Mouse (Mus musculus) layer of hippocampus, adult 9-10 months (tissue): Measurements from ENCODE around the gene Gja1.
"Not testable (repeated sequence)": the region's sequence is repeated elsewhere in the genome, so short reads cannot be mapped to it uniquely, and the experiment has no call there.

Experiments used
- DNase-seq: peaks from one replicate; pipeline ENCODE4 v3.0.0; 2022; ENCODE audit warnings: low spot score

Gja1 gene

DNA sequence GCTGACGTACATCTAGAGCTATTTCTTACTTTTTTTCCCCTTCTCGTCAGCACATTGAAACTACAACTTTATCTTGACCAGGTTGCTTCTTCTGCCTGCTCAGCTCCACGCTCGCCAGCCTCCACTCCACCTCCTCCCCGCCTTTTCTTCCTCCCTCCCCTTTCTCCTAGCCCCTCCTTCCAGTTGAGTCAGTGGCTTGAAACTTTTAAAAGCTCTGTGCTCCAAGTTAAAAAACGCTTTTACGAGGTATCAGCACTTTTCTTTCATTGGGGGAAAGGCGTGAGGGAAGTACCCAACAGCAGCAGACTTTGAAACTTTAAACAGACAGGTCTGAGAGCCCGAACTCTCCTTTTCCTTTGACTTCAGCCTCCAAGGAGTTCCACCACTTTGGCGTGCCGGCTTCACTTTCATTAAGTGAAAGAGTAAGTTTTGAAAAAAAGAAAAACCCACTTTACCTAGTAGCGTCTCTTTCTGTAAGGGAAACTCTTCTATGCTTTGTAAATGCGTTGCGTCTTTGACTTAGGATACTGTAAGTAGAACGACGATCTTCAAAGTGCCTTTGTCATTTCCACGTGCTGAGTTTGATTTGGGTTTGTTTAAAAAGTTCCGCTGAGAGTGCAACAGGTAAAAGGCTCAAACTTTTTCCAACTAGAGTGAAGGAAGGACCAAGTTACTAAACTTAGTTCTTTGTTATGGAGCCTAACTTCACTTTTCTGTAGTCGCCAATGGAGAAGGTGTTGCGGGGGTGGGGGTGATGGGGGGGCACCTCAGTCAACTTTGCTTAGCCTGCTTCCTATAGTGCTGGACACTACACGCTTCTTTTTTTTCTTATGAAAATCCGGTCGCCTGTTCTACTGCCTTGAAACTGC, at the start of gene Gja1:
TSS of gene Gja1 (plus strand) at position 234 of the 869 bp plus-strand sequence.
- no peak for DNase-seq

GRCm38 (mm10) chr10:56338851-56339489, 38.2 kb upstream of the Gja1 start:
- DNase-seq: peak; percentile 65

- no peak for DNase-seq
These were observed 16.7 kb upstream of the Gja1 start for GRCm38 (mm10) chr10:56360472-56360871.

DNA sequence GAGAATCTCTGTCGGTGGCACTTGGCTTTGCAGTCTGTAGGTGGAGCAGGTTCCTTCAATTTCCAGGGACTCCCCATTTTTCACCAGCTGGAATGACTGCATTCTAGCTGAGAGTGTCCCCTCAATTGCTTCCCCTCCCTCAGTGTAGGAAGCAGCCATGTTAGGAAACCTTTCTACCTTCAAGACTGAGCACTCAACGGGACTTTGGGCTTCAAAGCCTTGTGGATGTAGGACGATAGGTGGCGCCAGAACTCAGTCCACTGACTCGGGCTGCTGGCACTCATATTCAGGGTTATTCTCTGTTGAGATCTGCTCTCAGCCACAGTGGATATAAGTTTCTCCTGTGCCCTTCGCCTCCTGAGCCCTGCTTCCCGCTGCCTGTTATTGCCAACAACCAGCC, 8.1 kb upstream of the Gja1 start:
- DNase-seq: peak; percentile 31

GRCm38 (mm10) chr10:56373021-56373720, 4.0 kb upstream of the Gja1 start:
- peak; percentile 27 for DNase-seq

- no peak for DNase-seq
These were observed 3.0 kb upstream of the Gja1 start for GRCm38 (mm10) chr10:56374169-56374568.

- no peak for DNase-seq
These were observed 1.1 kb upstream of the Gja1 start for GRCm38 (mm10) chr10:56375906-56376468.

- no peak for DNase-seq
These were observed 977 bp downstream of the Gja1 start for GRCm38 (mm10) chr10:56377966-56378647.

DNA sequence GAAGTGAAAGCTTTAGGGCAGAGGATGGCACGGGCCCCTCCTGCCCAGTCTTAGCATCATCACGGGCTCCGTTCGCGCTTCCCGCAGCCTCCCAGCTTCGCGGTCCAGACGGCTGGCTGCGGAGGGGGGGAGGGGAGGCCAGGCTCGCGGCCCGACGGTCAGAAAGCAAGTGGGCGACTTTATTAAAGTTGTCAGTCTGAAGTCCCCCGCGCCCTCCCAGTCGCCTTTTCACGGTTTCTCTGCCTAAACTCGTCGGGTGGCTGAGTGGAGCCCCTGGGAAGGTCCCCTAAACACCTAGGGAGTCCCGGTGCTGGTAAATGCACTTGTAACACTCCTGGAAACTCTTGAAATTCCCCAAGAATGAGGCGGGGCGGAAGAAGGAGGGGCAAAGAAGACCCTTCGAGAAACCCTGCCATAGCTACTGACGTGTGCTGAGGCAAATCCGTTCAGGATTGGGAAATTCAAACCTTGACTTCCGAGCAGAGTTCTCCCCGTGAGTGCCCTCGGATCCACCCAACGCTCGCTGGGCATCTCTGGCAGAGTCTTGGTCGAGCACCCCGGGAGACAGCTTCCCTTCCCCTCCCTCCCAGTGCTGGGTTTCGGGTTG, 1.6 kb downstream of the Gja1 start:
- no peak for DNase-seq

DNA sequence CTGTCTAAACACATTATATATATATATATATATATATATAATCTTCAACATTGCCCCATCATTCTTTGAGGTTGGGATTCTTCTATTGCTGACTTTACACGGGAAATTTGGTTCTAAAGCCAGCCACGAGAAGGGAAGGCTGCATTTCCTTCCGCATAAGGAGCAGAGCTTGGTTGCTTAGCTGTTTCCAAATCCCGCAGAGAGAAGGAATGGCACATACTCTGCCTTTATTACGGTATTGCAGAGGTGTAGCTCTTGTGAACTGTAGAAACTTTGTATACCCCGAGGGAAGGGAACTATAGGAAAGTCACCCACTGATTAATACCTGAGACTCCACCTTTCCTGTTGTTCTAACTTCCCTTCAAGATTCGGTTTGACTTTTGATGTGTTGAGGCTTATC, 2.6 kb downstream of the Gja1 start:
- DNase-seq: no peak

DNA sequence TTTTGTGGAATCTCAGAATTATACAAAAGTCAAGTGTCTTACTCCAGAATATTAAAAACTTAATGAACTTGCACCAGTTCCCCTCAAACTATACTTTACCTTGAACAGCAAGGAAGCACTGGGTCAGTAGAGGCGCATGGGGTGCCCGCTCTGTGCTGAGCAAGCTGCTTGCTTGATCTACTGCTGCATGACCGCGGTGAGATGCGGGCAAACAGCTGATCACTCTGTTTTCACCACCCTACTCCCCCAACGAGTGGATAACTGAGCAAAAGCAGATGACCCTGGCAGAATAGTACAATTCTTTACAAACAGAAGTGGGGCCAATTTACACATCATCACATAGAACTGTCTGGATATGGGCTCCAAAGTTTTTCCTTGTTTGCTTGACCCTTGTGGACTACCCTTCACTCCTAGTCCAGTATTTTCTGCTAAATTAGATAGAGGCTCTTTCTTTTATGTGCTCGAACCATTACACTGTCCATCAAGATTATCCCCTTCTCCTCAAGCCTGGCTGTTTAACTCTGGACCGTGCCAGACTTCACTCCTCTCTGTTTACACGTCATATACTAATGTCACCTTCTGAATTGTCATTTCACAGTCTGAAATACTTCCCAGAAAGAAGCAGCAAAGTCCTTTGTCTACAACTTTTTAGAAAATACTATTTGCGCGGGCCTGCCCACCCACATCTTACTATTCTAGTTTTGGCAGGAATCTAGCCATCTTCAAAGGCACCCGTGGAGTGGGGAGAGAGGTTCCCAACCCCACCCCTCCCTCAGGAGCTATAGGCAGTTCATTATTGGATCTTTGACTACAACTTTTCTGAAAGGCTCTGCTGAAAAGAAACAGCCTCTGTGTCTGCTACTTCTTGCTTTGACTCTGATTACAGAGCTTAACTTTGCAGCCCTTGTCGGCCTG, 8.3 kb downstream of the Gja1 start:
- DNase-seq: no peak

- DNase-seq: no peak
These were observed 16.1 kb downstream of the Gja1 start for GRCm38 (mm10) chr10:56393095-56393784.

DNA sequence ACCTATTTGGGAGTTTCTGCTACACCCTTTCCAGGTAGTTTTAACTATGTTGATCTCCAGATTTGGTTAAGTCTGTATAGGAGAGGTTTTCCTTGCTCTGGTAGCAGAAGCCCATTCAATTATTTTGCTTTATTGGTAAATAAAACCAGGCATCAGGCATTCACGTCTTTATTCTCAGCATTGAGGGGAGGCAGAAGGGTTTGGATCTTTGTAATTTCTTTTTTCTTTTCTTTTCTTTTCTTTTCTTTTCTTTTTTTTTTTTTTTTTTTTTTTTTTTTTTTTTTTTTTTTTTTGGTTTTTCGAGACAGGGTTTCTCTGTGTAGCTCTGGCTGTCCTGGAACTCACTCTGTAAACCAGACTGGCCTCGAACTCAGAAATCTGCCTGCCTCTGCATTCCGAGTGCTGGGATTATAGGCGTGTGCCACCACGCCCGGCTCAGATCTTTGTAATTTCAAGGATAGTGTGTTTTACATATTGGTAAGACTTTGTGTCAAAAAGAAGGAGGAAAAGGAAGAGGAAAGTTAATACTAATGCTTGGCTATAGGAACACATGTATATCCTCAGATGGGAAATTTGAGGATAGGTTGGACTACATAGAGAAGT, 16.8 kb downstream of the Gja1 start:
- not testable (repeated sequence) for DNase-seq

- no peak for DNase-seq
These were observed 20.7 kb downstream of the Gja1 start for GRCm38 (mm10) chr10:56397875-56398274.

DNA sequence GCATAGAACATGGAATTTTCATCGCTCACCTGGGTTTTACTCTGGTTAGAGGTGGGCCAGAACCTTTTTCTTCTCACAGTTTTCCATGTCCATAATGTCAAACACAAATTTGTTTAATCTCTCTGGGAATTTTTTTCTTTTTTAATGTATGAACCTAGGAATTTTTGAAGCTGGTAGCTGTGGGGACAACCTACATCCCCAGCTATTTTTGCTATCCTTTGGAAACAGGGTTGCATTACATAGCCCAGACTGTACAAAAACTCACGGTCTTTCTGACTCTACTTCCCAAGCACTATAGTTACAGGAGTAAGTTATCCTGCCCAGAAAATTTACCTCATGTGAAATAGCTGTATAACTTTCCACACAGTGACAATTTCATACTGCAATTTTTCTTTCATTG, 21.2 kb downstream of the Gja1 start:
- DNase-seq: no peak

- not testable (repeated sequence) for DNase-seq
These were observed 24.3 kb downstream of the Gja1 start for GRCm38 (mm10) chr10:56401396-56401795.

- no peak for DNase-seq
These were observed 28.8 kb downstream of the Gja1 start for GRCm38 (mm10) chr10:56405934-56406333.

GRCm38 (mm10) chr10:56406386-56407130, 29.4 kb downstream of the Gja1 start:
- DNase-seq: no peak
